Mouse (Mus musculus): ENCODE data around the gene Runx2. TPM values are rescaled to one million over a fixed set of nuclear protein-coding genes. Genes with fewer than 3 reads are reported as not detected.
A peak's percentile ranks its signal among the peaks of the same experiment; 100 is the strongest.

The Runx2 gene
- polyA plus RNA-seq, 1 experiment from 2014 or later, result 1.4 TPM

DNA sequence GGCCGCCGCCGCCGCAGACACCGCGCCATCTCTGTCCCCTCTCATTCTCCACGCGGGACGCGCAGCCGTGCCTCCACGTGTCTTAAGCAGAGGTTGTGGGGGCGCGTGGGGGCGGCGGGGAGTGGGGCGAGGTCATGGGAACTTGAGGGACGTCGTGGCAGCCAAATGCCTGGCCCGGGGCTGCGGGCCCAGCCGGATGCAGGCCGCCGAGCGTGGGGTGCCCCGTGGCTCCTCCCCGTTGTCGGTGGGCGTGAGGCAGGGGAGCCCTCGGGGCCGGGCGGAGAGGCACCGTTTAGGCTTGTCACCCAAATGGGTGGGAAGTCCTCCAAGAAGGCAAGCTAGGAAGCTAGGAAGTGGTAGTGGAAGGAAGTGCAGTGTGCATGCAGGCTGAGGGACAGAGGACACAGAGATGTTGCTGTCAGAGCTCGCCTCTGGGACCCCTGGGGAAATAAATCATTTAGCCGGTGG lies 37.2 kb downstream of the Runx2 start:
- Histone ChIP-seq H3K36me3 (ENCODE audit: control insufficient read depth, insufficient read depth, low read length) (no peaks in the 10 kb centered on the region), H3K9me3 (ENCODE audit: control insufficient read depth, low read length) (no peaks in the 10 kb centered on the region), H3K4me2 (ENCODE audit: low read depth) (peak overlapping the region; percentile 67), H3K9ac (ENCODE audit: low read length) (peak overlapping the region; percentile 93), H3K4me3 (ENCODE audit: low read depth, low read length) (peak overlapping the region; percentile 84), H3K4me1 (ENCODE audit: control insufficient read depth, insufficient read depth, low read length) (no peaks in the 10 kb centered on the region), H3K27me3 (ENCODE audit: control insufficient read depth, insufficient read depth, low read length) (no peaks in the 10 kb centered on the region), H3K27ac (ENCODE audit: low read depth, low read length) (peak overlapping the region; percentile 63)
- DNase-seq (ENCODE audit: low spot score), result peak; percentile 74
- under 1% methylated on average over 32 of the region's 35 CpGs for WGBS
- ATAC-seq (ENCODE audit: insufficient read depth, low FRiP score, low TSS enrichment), result peak; percentile 78

DNA sequence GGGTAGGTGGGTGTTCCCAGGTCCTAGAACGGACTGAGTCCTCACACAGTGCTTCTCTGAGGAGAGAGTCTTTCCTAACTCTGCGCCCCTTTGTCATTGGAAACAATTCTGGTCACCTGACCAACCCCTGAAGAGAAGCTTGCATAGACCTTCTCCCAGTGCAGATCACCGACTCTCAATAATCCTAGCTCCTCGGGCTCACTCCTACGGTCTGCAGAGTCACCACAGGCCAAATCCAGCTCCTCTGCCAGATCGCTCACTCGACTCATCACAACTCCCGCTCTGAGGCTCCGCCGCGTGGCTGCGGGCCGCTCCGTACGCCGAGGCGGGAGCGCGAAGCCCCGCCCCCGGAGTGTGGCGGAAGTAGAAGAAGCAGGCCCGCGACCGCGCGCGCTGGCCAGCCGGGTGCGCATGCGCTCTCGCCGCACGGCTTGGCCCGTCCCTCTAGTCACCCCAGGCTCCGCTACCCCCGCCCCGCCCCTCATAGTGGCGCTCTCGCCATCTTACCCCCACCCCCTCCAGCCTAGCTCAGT lies 37.8 kb downstream of the Runx2 start, which contains the start of gene Supt3:
TSS of gene Supt3 (plus strand) at position 415 of the 533 bp plus-strand sequence.
- Histone ChIP-seq H3K36me3 (ENCODE audit: control insufficient read depth, insufficient read depth, low read length) (no peaks in the 10 kb centered on the region), H3K9ac (ENCODE audit: low read length) (peak within 1 kb of the TSS; percentile 93), H3K4me1 (ENCODE audit: control insufficient read depth, insufficient read depth, low read length) (no peaks in the 10 kb centered on the region), H3K9me3 (ENCODE audit: control insufficient read depth, low read length) (no peaks in the 10 kb centered on the region), H3K27ac (ENCODE audit: low read depth, low read length) (peak within 1 kb of the TSS; percentile 63), H3K27me3 (ENCODE audit: control insufficient read depth, insufficient read depth, low read length) (no peaks in the 10 kb centered on the region), H3K4me2 (ENCODE audit: low read depth) (peak within 1 kb of the TSS; percentile 67), H3K4me3 (ENCODE audit: low read depth, low read length) (peak within 1 kb of the TSS; percentile 84)
- ATAC-seq (ENCODE audit: insufficient read depth, low FRiP score, low TSS enrichment) (peak; percentile 94), DNase-seq (ENCODE audit: low spot score) (peak; percentile 98)
- WGBS, result under 1% methylated on average over 37 of the region's 40 CpGs

- Histone ChIP-seq H3K4me2 (ENCODE audit: low read depth) (no peak overlapping the region), H3K27ac (ENCODE audit: low read depth, low read length) (no peak overlapping the region), H3K4me1 (ENCODE audit: control insufficient read depth, insufficient read depth, low read length) (no peaks in the 10 kb centered on the region), H3K9me3 (ENCODE audit: control insufficient read depth, low read length) (no peaks in the 10 kb centered on the region), H3K4me3 (ENCODE audit: low read depth, low read length) (no peak overlapping the region), H3K27me3 (ENCODE audit: control insufficient read depth, insufficient read depth, low read length) (no peaks in the 10 kb centered on the region), H3K9ac (ENCODE audit: low read length) (no peak overlapping the region), H3K36me3 (ENCODE audit: control insufficient read depth, insufficient read depth, low read length) (no peaks in the 10 kb centered on the region)
- 96% methylated on average over 2 of the region's 2 CpGs for WGBS
- DNase-seq (ENCODE audit: low spot score) (no peak), ATAC-seq (ENCODE audit: insufficient read depth, low FRiP score, low TSS enrichment) (no peak)
Observed at GRCm38 (mm10) chr17:44772576-44772975, 42.0 kb downstream of the Runx2 start.

- ATAC-seq (ENCODE audit: insufficient read depth, low FRiP score, low TSS enrichment), result no peak
- no peak overlapping the region for H3K4me2 ChIP-seq (ENCODE audit: low read depth)
- no peak for DNase-seq (ENCODE audit: low spot score)
- H3K36me3 ChIP-seq (ENCODE audit: control insufficient read depth, insufficient read depth, low read length), result no peaks in the 10 kb centered on the region
- no peak overlapping the region for H3K9ac ChIP-seq (ENCODE audit: low read length)
- no peak overlapping the region for H3K27ac ChIP-seq (ENCODE audit: low read depth, low read length)
- no peaks in the 10 kb centered on the region for H3K4me1 ChIP-seq (ENCODE audit: control insufficient read depth, insufficient read depth, low read length)
- H3K4me3 ChIP-seq (ENCODE audit: low read depth, low read length), result no peak overlapping the region
- 86% methylated on average over 2 of the region's 2 CpGs for WGBS
- H3K27me3 ChIP-seq (ENCODE audit: control insufficient read depth, insufficient read depth, low read length), result no peaks in the 10 kb centered on the region
- no peaks in the 10 kb centered on the region for H3K9me3 ChIP-seq (ENCODE audit: control insufficient read depth, low read length)
Observed at GRCm38 (mm10) chr17:44770871-44771270, 43.7 kb downstream of the Runx2 start.

DNA sequence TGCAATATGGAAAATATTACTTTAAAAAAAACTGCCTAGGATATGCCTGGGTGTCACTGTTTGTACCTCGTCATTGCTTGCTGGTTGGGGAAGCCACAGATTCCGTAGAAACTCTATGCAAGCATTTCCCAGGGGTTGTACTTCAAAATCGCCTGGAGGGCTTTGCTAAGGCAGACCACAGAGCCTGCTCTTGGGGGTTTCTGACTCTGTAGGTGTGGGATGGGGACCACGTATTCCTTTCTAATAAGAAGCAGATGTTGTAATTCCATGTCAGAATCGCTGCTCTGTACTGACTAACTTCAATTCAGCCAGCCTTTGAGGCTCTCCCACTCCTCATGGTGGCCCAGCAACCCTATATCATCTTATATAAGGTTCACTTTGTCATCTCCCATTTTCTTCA lies 46.1 kb downstream of the Runx2 start:
- 56% methylated on average over 5 of the region's 5 CpGs for WGBS
- no peak overlapping the region for H3K27ac ChIP-seq (ENCODE audit: low read depth, low read length)
- H3K4me1 ChIP-seq (ENCODE audit: control insufficient read depth, insufficient read depth, low read length), result no peaks in the 10 kb centered on the region
- H3K9me3 ChIP-seq (ENCODE audit: control insufficient read depth, low read length), result no peaks in the 10 kb centered on the region
- no peaks in the 10 kb centered on the region for H3K27me3 ChIP-seq (ENCODE audit: control insufficient read depth, insufficient read depth, low read length)
- DNase-seq (ENCODE audit: low spot score) (peak; percentile 10), ATAC-seq (ENCODE audit: insufficient read depth, low FRiP score, low TSS enrichment) (no peak)
- no peak overlapping the region for H3K4me3 ChIP-seq (ENCODE audit: low read depth, low read length)
- no peak overlapping the region for H3K9ac ChIP-seq (ENCODE audit: low read length)
- no peak overlapping the region for H3K4me2 ChIP-seq (ENCODE audit: low read depth)
- no peaks in the 10 kb centered on the region for H3K36me3 ChIP-seq (ENCODE audit: control insufficient read depth, insufficient read depth, low read length)

DNA sequence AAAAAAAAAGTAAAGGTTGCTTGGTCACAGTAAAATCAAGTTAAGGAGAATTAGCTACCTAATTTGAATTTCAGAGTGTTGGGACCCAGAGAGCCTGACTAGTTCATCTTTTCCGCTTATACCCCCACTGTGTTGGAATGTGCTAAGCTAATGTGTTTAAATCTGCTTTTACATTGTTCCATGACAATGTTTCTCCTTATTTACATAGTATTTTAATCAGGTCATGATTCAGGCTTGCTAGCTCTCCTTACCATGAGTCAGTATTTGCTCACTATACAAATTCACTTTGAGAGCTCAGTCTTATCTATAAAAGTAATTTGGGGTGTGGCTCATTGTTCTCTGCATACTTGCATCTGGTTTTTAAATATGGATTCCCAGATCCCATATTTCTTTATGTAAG lies 47.2 kb downstream of the Runx2 start:
- no peak overlapping the region for H3K4me3 ChIP-seq (ENCODE audit: low read depth, low read length)
- no peaks in the 10 kb centered on the region for H3K27me3 ChIP-seq (ENCODE audit: control insufficient read depth, insufficient read depth, low read length)
- H3K27ac ChIP-seq (ENCODE audit: low read depth, low read length), result no peak overlapping the region
- DNase-seq (ENCODE audit: low spot score) (no peak), ATAC-seq (ENCODE audit: insufficient read depth, low FRiP score, low TSS enrichment) (no peak)
- no peak overlapping the region for H3K9ac ChIP-seq (ENCODE audit: low read length)
- no peaks in the 10 kb centered on the region for H3K9me3 ChIP-seq (ENCODE audit: control insufficient read depth, low read length)
- no peak overlapping the region for H3K4me2 ChIP-seq (ENCODE audit: low read depth)
- H3K4me1 ChIP-seq (ENCODE audit: control insufficient read depth, insufficient read depth, low read length), result no peaks in the 10 kb centered on the region
- 73% methylated on average over 1 of the region's 1 CpGs for WGBS
- no peaks in the 10 kb centered on the region for H3K36me3 ChIP-seq (ENCODE audit: control insufficient read depth, insufficient read depth, low read length)

DNA sequence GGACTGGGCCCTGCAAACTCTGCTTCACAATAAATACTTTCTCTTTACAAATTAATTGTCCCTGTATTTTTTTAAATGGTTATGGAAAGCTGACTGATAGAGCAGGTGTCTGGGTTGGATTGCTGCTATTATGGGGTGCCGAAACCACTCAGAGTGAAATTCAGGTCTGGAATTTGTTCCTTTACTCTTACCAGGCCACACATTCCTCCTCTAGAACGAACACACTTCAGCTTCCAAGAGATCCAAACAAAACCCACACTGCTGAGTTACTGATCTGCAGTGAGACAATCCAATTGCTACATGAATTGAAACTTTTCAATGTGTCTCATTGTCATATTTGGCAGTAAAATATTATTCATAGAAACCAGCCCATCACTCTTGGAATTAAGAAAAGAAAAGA lies 47.6 kb downstream of the Runx2 start:
- Histone ChIP-seq H3K27me3 (ENCODE audit: control insufficient read depth, insufficient read depth, low read length) (no peaks in the 10 kb centered on the region), H3K9ac (ENCODE audit: low read length) (no peak overlapping the region), H3K27ac (ENCODE audit: low read depth, low read length) (no peak overlapping the region), H3K9me3 (ENCODE audit: control insufficient read depth, low read length) (no peaks in the 10 kb centered on the region), H3K36me3 (ENCODE audit: control insufficient read depth, insufficient read depth, low read length) (no peaks in the 10 kb centered on the region), H3K4me3 (ENCODE audit: low read depth, low read length) (no peak overlapping the region), H3K4me1 (ENCODE audit: control insufficient read depth, insufficient read depth, low read length) (no peaks in the 10 kb centered on the region), H3K4me2 (ENCODE audit: low read depth) (no peak overlapping the region)
- ATAC-seq (ENCODE audit: insufficient read depth, low FRiP score, low TSS enrichment) (no peak), DNase-seq (ENCODE audit: low spot score) (no peak)
- 79% methylated on average over 2 of the region's 2 CpGs for WGBS

GRCm38 (mm10) chr17:44766318-44766717 lies 48.3 kb downstream of the Runx2 start:
- Histone ChIP-seq H3K4me3 (ENCODE audit: low read depth, low read length) (no peak overlapping the region), H3K4me2 (ENCODE audit: low read depth) (no peak overlapping the region), H3K9ac (ENCODE audit: low read length) (no peak overlapping the region), H3K27me3 (ENCODE audit: control insufficient read depth, insufficient read depth, low read length) (no peaks in the 10 kb centered on the region), H3K36me3 (ENCODE audit: control insufficient read depth, insufficient read depth, low read length) (no peaks in the 10 kb centered on the region), H3K4me1 (ENCODE audit: control insufficient read depth, insufficient read depth, low read length) (no peaks in the 10 kb centered on the region), H3K27ac (ENCODE audit: low read depth, low read length) (no peak overlapping the region), H3K9me3 (ENCODE audit: control insufficient read depth, low read length) (no peaks in the 10 kb centered on the region)
- DNase-seq (ENCODE audit: low spot score) (no peak), ATAC-seq (ENCODE audit: insufficient read depth, low FRiP score, low TSS enrichment) (no peak)
- 87% methylated on average over 11 of the region's 11 CpGs for WGBS

DNA sequence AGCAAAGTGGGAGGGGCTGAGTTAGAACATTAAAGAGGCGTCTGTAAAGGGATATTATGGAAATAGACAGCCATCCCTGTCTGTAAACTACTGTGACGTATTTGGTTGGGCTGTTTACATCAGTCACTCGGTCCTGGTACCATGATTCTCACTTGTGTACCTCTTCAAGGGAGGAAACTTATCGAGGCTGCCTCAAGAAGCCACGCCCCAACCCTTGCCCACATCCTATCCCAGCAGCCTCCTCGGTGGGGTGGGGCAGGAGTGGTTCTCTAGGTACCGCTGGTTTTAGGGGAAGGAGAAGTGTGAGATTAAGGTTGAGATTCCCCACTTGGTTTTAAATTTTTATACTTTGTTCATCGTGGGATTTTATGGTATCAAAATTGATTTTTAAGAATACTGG lies 69.2 kb downstream of the Runx2 start:
- Histone ChIP-seq H3K4me3 (ENCODE audit: low read depth, low read length) (no peak overlapping the region), H3K9me3 (ENCODE audit: control insufficient read depth, low read length) (no peaks in the 10 kb centered on the region), H3K27ac (ENCODE audit: low read depth, low read length) (no peak overlapping the region), H3K4me1 (ENCODE audit: control insufficient read depth, insufficient read depth, low read length) (no peaks in the 10 kb centered on the region), H3K4me2 (ENCODE audit: low read depth) (no peak overlapping the region), H3K9ac (ENCODE audit: low read length) (no peak overlapping the region), H3K27me3 (ENCODE audit: control insufficient read depth, insufficient read depth, low read length) (0 out of 2 replicates have a peak, but pooled peaks cover 3% of the 10 kb centered on the region), H3K36me3 (ENCODE audit: control insufficient read depth, insufficient read depth, low read length) (no peaks in the 10 kb centered on the region)
- DNase-seq (ENCODE audit: low spot score) (no peak), ATAC-seq (ENCODE audit: insufficient read depth, low FRiP score, low TSS enrichment) (no peak)
- WGBS, result 84% methylated on average over 8 of the region's 8 CpGs

Measured in neural tube, embryonic 11.5 days (tissue).